Comparison of ENCODE assay signal across 12 mouse cellular contexts in genomic region chr7:135655113-135655512, GRCm38 (mm10).
DNase-seq lines count a peak whose midpoint lies in the region; ATAC-seq and TF ChIP-seq lines count a peak whose summit lies in the region.
"Had no signal": no experiment of that assay in that cellular context is flagged by ENCODE, and none has a peak within 500 bp of the region (broad histone marks: within the 10 kb centered on the region; RNA-seq: fewer than 3 reads in every experiment).

No protein-coding gene starts in this region.

- no peak overlapping the region for H3K9ac ChIP-seq in kidney, embryonic 16.5 days (replicated peaks; ENCODE audit: low read length)
- no peak overlapping the region for H3K9ac ChIP-seq in hindbrain, embryonic 16.5 days (ENCODE audit: low read depth, low read length)
- no peak overlapping the region for H3K9ac ChIP-seq in forebrain, embryonic 13.5 days
- H3K9ac ChIP-seq: embryonic facial prominence, embryonic 13.5 days; liver, embryonic 14.5 days had no signal

- no peak for ATAC-seq in kidney, embryonic 16.5 days (ENCODE audit: low FRiP score, low TSS enrichment)
- peak; percentile 56 for ATAC-seq in granulocyte monocyte progenitor cell, adult 5-6 weeks (replicated peaks; ENCODE audit: poor library complexity, severe bottlenecking)
- ATAC-seq in hindbrain, embryonic 16.5 days = no peak
- no peak for ATAC-seq in forebrain, embryonic 13.5 days

- no peak overlapping the region for H3K4me2 ChIP-seq in kidney, embryonic 16.5 days (replicated peaks; ENCODE audit: low read depth, low read length)
- no peak overlapping the region for H3K4me2 ChIP-seq in hindbrain, embryonic 16.5 days (ENCODE audit: low read length)
- no peak overlapping the region for H3K4me2 ChIP-seq in forebrain, embryonic 13.5 days
- H3K4me2 ChIP-seq: embryonic facial prominence, embryonic 13.5 days had no signal

- no peak overlapping the region for H3K27ac ChIP-seq in kidney, adult 2 months (ENCODE audit: insufficient read depth, low read depth, low read length)
- H3K27ac ChIP-seq in kidney, embryonic 16.5 days (ENCODE audit: low read length) = no peak overlapping the region
- peak overlapping the region; percentile 34; the same call in 1 of the 2 replicates for H3K27ac ChIP-seq in spleen, adult 2 months (ENCODE audit: insufficient read depth, low read length)
- H3K27ac ChIP-seq in hindbrain, embryonic 16.5 days (ENCODE audit: low read depth, low read length) = no peak overlapping the region
- no peak overlapping the region for H3K27ac ChIP-seq in forebrain, embryonic 13.5 days
- H3K27ac ChIP-seq: embryonic facial prominence, embryonic 13.5 days; liver, embryonic 14.5 days had no signal

- TF ChIP-seq POLR2A in kidney, adult 2 months (IDR thresholded peaks at IDR 0.05; ENCODE audit: low read depth, low read length) = no peak
- TF ChIP-seq POLR2A in spleen, adult 2 months (IDR thresholded peaks at IDR 0.05; ENCODE audit: low read depth, low read length) = no peak

- H3K36me3 ChIP-seq in kidney, adult 2 months (ENCODE audit: control insufficient read depth, insufficient read depth, low read length) = no peaks in the 10 kb centered on the region
- H3K36me3 ChIP-seq in kidney, embryonic 16.5 days (ENCODE audit: insufficient read depth, low read length) = no peaks in the 10 kb centered on the region
- H3K36me3 ChIP-seq in spleen, adult 2 months (ENCODE audit: control insufficient read depth, insufficient read depth, low read length) = peaks cover 12% of the 10 kb centered on the region
- no peaks in the 10 kb centered on the region; the same call in 1 of the 2 replicates for H3K36me3 ChIP-seq in splenic B cell, adult 2 months (ENCODE audit: control insufficient read depth, insufficient read depth, low read length, poor library complexity, severe bottlenecking)
- H3K36me3 ChIP-seq in hindbrain, embryonic 16.5 days (ENCODE audit: control insufficient read depth, insufficient read depth, low read length) = no peaks in the 10 kb centered on the region
- no peaks in the 10 kb centered on the region for H3K36me3 ChIP-seq in forebrain, embryonic 13.5 days (ENCODE audit: poor library complexity, severe bottlenecking)
- H3K36me3 ChIP-seq: embryonic facial prominence, embryonic 13.5 days had no signal

- WGBS in kidney, adult 2 months = 75% methylated on average over 4 of the region's 4 CpGs
- WGBS in kidney, embryonic 16.5 days = 75% methylated on average over 4 of the region's 4 CpGs
- 17% methylated on average over 4 of the region's 4 CpGs for WGBS in spleen, adult 2 months
- 75% methylated on average over 4 of the region's 4 CpGs for WGBS in hindbrain, embryonic 16.5 days
- 89% methylated on average over 4 of the region's 4 CpGs for WGBS in forebrain, embryonic 13.5 days

- no peaks in the 10 kb centered on the region for H3K27me3 ChIP-seq in kidney, adult 2 months (replicated peaks; ENCODE audit: control insufficient read depth, insufficient read depth, low read length)
- no peaks in the 10 kb centered on the region for H3K27me3 ChIP-seq in kidney, embryonic 16.5 days (ENCODE audit: insufficient read depth, low read length)
- no peaks in the 10 kb centered on the region for H3K27me3 ChIP-seq in spleen, adult 2 months (ENCODE audit: control insufficient read depth, insufficient read depth, low read length)
- H3K27me3 ChIP-seq in splenic B cell, adult 2 months (ENCODE audit: control insufficient read depth, insufficient read depth, low read length, poor library complexity, severe bottlenecking) = no peaks in the 10 kb centered on the region
- H3K27me3 ChIP-seq in hindbrain, embryonic 16.5 days (replicated peaks; ENCODE audit: control insufficient read depth, insufficient read depth, low read length) = no peaks in the 10 kb centered on the region
- no peaks in the 10 kb centered on the region for H3K27me3 ChIP-seq in forebrain, embryonic 13.5 days
- H3K27me3 ChIP-seq: embryonic facial prominence, embryonic 13.5 days had no signal

- no peaks in the 10 kb centered on the region for H3K9me3 ChIP-seq in kidney, embryonic 16.5 days (ENCODE audit: low read length)
- H3K9me3 ChIP-seq in hindbrain, embryonic 16.5 days (ENCODE audit: control insufficient read depth, low read length) = no peaks in the 10 kb centered on the region
- H3K9me3 ChIP-seq in forebrain, embryonic 13.5 days (replicated peaks) = no peaks in the 10 kb centered on the region
- H3K9me3 ChIP-seq: embryonic facial prominence, embryonic 13.5 days had no signal

- no peak for TF ChIP-seq CTCF in kidney, adult 2 months (conservative IDR thresholded peaks at IDR 0.05; ENCODE audit: insufficient read depth, insufficient read length, low read depth, low read length)
- TF ChIP-seq CTCF in spleen, adult 2 months (IDR thresholded peaks at IDR 0.05; ENCODE audit: extremely low read depth, insufficient read depth, insufficient read length, insufficient replicate concordance) = no peak

- peak; percentile 8 for DNase-seq in kidney, adult 2 months
- no peak for DNase-seq in spleen, adult 2 months (ENCODE audit: low read depth in 1 of 2, low spot score in 2 of 2)
- no peak for DNase-seq in spleen, postnatal 4 days (ENCODE audit: low spot score in 2 of 2)
- DNase-seq in splenic B cell, adult 2 months (ENCODE audit: low read depth, low spot score) = peak; percentile 18
- DNase-seq: adrenal gland, postnatal 14 days; midbrain, embryonic 14.5 days had no signal

- no peaks in the 10 kb centered on the region for H3K4me1 ChIP-seq in kidney, adult 2 months (ENCODE audit: control insufficient read depth, insufficient read depth, low read length)
- H3K4me1 ChIP-seq in kidney, embryonic 16.5 days (ENCODE audit: insufficient read depth, low read length) = peaks cover 6% of the 10 kb centered on the region; the same call in 1 of the 2 replicates
- H3K4me1 ChIP-seq in spleen, adult 2 months (ENCODE audit: control insufficient read depth, insufficient read depth, insufficient read length) = peaks cover 32% of the 10 kb centered on the region; the same call in 1 of the 2 replicates
- H3K4me1 ChIP-seq in hindbrain, embryonic 16.5 days (ENCODE audit: control insufficient read depth, insufficient read depth, low read depth, low read length) = no peaks in the 10 kb centered on the region
- no peaks in the 10 kb centered on the region for H3K4me1 ChIP-seq in forebrain, embryonic 13.5 days

- no peak overlapping the region for H3K4me3 ChIP-seq in kidney, adult 2 months (ENCODE audit: insufficient read depth, low read depth, low read length)
- no peak overlapping the region for H3K4me3 ChIP-seq in kidney, embryonic 16.5 days (ENCODE audit: low read length)
- no peak overlapping the region for H3K4me3 ChIP-seq in spleen, adult 2 months (ENCODE audit: extremely low read depth, insufficient read depth, insufficient read length)
- H3K4me3 ChIP-seq in hindbrain, embryonic 16.5 days (ENCODE audit: low read length) = no peak overlapping the region
- H3K4me3 ChIP-seq in forebrain, embryonic 13.5 days = no peak overlapping the region
- H3K4me3 ChIP-seq: embryonic facial prominence, embryonic 13.5 days had no signal

Comparison
In these comparisons a context has a peak if more than half of its experiments do, and no peak if none do; other contexts are left out.
1. DNase-seq: peak in kidney, adult 2 months (single experiment) and splenic B cell, adult 2 months (single experiment); none in spleen, adult 2 months (0 of 2) and spleen, postnatal 4 days (0 of 2).